Mouse (Mus musculus) C2C12 (cell line): ENCODE data around the gene Hoxa9.

ENCODE experiments used
- CEBPB ChIP-seq: IDR thresholded peaks from one replicate; pipeline ENCODE4 v1.6.1; 2011; ENCODE audit warnings: low read depth, mild to moderate bottlenecking, control low read depth, moderate library complexity
- CTCF ChIP-seq: IDR thresholded peaks from one replicate; pipeline ENCODE4 v1.5.1; 2011; ENCODE audit not compliant: control insufficient read depth, insufficient read depth, insufficient read length
- MAX ChIP-seq: IDR thresholded peaks from one replicate; pipeline ENCODE4 v1.6.1; 2011; ENCODE audit warnings: mild to moderate bottlenecking, control low read depth
- MYOD1 ChIP-seq: IDR thresholded peaks from one replicate; pipeline ENCODE4 v1.6.1; 2011; ENCODE audit warnings: low read depth; ENCODE audit not compliant: control insufficient read depth, insufficient read length
- MYOG ChIP-seq: IDR thresholded peaks from one replicate; pipeline ENCODE4 v1.6.1; 2011; ENCODE audit not compliant: control insufficient read depth, insufficient read length; ENCODE audit errors: extremely low read depth
- USF1 ChIP-seq: IDR thresholded peaks from one replicate; pipeline ENCODE4 v1.6.1; 2011; ENCODE audit warnings: low read depth, mild to moderate bottlenecking, control low read depth, moderate library complexity

DNA sequence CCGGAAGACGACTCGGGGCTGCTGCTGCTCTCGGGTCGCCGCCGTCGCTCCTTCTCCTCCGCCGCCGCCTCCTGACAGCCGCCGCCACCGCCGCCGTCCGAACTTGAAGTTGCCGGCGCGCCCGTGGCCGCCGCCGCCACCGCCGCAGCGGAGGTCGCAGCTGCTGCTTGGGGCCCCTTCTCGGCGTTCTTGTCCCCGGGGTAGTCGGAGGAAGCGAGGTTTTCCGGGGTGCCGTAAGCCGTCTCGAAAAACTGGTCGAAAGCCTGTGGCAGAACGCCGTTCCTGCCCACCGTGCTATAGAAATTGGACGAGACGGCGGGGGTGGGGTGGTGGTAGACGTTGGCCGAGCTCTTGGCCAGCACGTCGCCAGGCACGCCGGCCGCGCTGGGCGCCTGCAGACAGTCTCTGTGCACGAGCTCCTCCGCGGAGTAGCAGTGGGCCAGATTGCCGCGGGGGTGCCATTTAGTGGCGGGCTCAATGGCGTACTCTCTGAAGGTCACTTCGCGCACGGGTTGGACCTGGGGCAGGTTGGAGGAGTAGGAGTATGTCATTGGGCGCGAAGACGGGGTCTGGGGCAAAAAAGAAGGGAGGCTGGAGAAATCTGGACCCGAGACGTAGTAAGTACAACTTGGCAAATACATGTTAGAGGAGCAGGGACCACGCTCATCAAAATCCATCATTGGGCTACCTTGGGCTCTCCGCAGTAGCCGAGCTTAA is 14.3 kb upstream of the Hoxa9 start:
- no peak for TF ChIP-seq CTCF
- no peak for TF ChIP-seq MYOG
- TF ChIP-seq MAX = no peak
- no peak for TF ChIP-seq CEBPB
- TF ChIP-seq USF1 = no peak
- no peak for TF ChIP-seq MYOD1
